ENCODE assay signal across 25 mouse cellular contexts in genomic region chr6:78548476-78548875, GRCm38 (mm10).
DNase-seq lines count a peak whose midpoint lies in the region; ATAC-seq lines count a peak whose summit lies in the region.
"Had no signal": no experiment of that assay in that cellular context is flagged by ENCODE, and none has a peak within 500 bp of the region (broad histone marks: within the 10 kb centered on the region; RNA-seq: fewer than 3 reads in every experiment).

No protein-coding gene starts in this region.

- no peaks in the 10 kb centered on the region for H3K36me3 ChIP-seq in forebrain, embryonic 14.5 days (ENCODE audit: control insufficient read depth, insufficient read depth, low read length)
- H3K36me3 ChIP-seq in forebrain, embryonic 15.5 days = no peaks in the 10 kb centered on the region
- H3K36me3 ChIP-seq: G1E; hindbrain, embryonic 10.5 days; limb, embryonic 12.5 days; liver, embryonic 15.5 days; midbrain, embryonic 15.5 days had no signal

- no peak overlapping the region for H3K4me2 ChIP-seq in forebrain, embryonic 14.5 days (ENCODE audit: low read length)
- no peak overlapping the region for H3K4me2 ChIP-seq in forebrain, embryonic 15.5 days (replicated peaks)
- H3K4me2 ChIP-seq: limb, embryonic 12.5 days; liver, embryonic 15.5 days; lung, embryonic 14.5 days; midbrain, embryonic 15.5 days had no signal

- H3K4me1 ChIP-seq in forebrain, embryonic 14.5 days (ENCODE audit: control insufficient read depth, insufficient read depth, low read length) = 0 out of 2 replicates have a peak, but pooled peaks cover 4% of the 10 kb centered on the region
- peaks cover 9% of the 10 kb centered on the region for H3K4me1 ChIP-seq in forebrain, embryonic 15.5 days
- H3K4me1 ChIP-seq: limb, embryonic 12.5 days; liver, embryonic 15.5 days had no signal

- H3K27ac ChIP-seq in forebrain, embryonic 14.5 days (ENCODE audit: low read depth, low read length) = no peak overlapping the region
- no peak overlapping the region for H3K27ac ChIP-seq in forebrain, embryonic 15.5 days (replicated peaks)
- H3K27ac ChIP-seq: hindbrain, embryonic 10.5 days; limb, embryonic 12.5 days; liver, embryonic 15.5 days; midbrain, embryonic 15.5 days had no signal

- H3K4me3 ChIP-seq in forebrain, embryonic 14.5 days (ENCODE audit: low read depth, low read length) = no peak overlapping the region
- no peak overlapping the region for H3K4me3 ChIP-seq in forebrain, embryonic 15.5 days
- H3K4me3 ChIP-seq: hindbrain, embryonic 10.5 days; limb, embryonic 12.5 days; liver, embryonic 15.5 days; midbrain, embryonic 15.5 days had no signal

- no peaks in the 10 kb centered on the region for H3K9me3 ChIP-seq in forebrain, embryonic 14.5 days (replicated peaks; ENCODE audit: control insufficient read depth, low read length)
- H3K9me3 ChIP-seq in forebrain, embryonic 15.5 days = no peaks in the 10 kb centered on the region
- H3K9me3 ChIP-seq: hindbrain, embryonic 10.5 days; limb, embryonic 12.5 days; liver, embryonic 15.5 days; midbrain, embryonic 15.5 days had no signal

- no peak for ATAC-seq in forebrain, embryonic 14.5 days
- no peak for ATAC-seq in forebrain, embryonic 15.5 days (replicated peaks)
- ATAC-seq: intestine, postnatal 0 days; midbrain, embryonic 15.5 days had no signal

- no peak overlapping the region for H3K9ac ChIP-seq in forebrain, embryonic 14.5 days (ENCODE audit: low read length)
- H3K9ac ChIP-seq in forebrain, embryonic 15.5 days (replicated peaks) = no peak overlapping the region
- H3K9ac ChIP-seq: limb, embryonic 12.5 days; liver, embryonic 15.5 days; lung, embryonic 14.5 days; midbrain, embryonic 15.5 days had no signal

- peak; percentile 18 for DNase-seq in forebrain, embryonic 14.5 days (ENCODE audit: low spot score)
- DNase-seq in layer of hippocampus, adult 11-12 months (ENCODE audit: low spot score) = peak; percentile 55
- no peak for DNase-seq in layer of hippocampus, postnatal 25 days (ENCODE audit: extremely low spot score in 1 of 2, low spot score in 1 of 2)
- DNase-seq in layer of hippocampus, adult 9-10 months (ENCODE audit: low spot score) = peak; percentile 44
- DNase-seq in cerebellum, adult 18-20 months = no peak
- no peak for DNase-seq in urinary bladder, postnatal 25 days (ENCODE audit: low spot score)
- DNase-seq: adrenal gland, postnatal 25 days; cerebellum, adult 8-10 months; cerebellum, postnatal 25 days; gastrocnemius, postnatal 14 days; heart, postnatal 14 days; kidney, postnatal 36 days; lung, embryonic 14.5 days; lung, postnatal 14 days; right cerebral cortex, adult 18-20 months; spleen, adult 18-20 months; thymus, adult 18-20 months; thymus, postnatal 25 days had no signal

- H3K27me3 ChIP-seq in forebrain, embryonic 14.5 days (replicated peaks; ENCODE audit: control insufficient read depth, insufficient read depth, low read length) = no peaks in the 10 kb centered on the region
- H3K27me3 ChIP-seq in forebrain, embryonic 15.5 days = no peaks in the 10 kb centered on the region
- H3K27me3 ChIP-seq: limb, embryonic 12.5 days; liver, embryonic 15.5 days; midbrain, embryonic 15.5 days had no signal

- WGBS in forebrain, embryonic 14.5 days = 77% methylated on average over 4 of the region's 4 CpGs
- 67% methylated on average over 4 of the region's 4 CpGs for WGBS in forebrain, embryonic 15.5 days

Comparison
In these comparisons a context has a peak if more than half of its experiments do, and no peak if none do; other contexts are left out.
1. DNase-seq: peak in forebrain, embryonic 14.5 days (single experiment), layer of hippocampus, adult 11-12 months (single experiment) and layer of hippocampus, adult 9-10 months (single experiment); none in layer of hippocampus, postnatal 25 days (0 of 2), cerebellum, adult 18-20 months (0 of 2) and urinary bladder, postnatal 25 days (single experiment).